Mouse (Mus musculus): ENCODE results near the gene Ints1.

Gene Ints1

DNA sequence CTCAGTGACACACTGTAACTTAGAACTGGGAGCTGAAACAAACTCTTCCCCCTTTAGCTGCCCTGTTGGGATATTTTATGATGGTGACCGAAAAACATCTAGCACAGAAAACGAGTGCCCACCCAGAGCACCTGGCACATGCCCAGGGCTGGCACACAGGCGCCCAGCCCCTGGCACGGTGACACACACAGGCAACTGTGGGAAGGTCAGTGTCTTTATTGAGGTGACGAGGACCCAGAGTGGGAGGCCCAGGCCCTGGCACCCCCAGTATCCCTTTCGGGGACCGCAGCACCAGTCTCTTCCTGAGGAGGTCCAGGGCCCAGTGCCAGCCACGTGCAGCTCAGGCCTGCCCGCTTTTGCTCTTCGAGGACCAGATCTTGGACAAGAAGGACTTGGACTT, 69.0 kb downstream of the Ints1 start:
- no peak for DNase-seq

DNA sequence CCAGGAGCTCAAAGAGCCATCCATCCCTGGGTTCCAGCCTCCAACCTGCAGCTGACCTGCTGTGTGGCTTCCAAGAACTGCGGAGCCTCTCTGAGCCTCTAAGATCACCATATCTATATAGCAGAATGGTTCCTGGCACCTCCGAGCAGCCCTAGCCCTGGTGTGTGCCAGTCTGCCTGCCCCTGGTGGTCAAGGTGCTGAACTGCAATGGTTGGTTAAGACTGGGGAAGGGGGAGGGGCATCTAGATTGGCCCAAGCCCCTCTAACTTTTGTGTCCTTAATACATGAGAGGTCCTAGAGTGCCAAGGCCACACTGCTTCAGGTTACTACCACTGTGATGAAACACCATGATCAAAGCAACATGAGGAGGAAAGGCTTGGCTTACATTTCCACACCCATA, 72.6 kb downstream of the Ints1 start:
- DNase-seq: peak in 1 of 2 experiments; percentile 42

DNA sequence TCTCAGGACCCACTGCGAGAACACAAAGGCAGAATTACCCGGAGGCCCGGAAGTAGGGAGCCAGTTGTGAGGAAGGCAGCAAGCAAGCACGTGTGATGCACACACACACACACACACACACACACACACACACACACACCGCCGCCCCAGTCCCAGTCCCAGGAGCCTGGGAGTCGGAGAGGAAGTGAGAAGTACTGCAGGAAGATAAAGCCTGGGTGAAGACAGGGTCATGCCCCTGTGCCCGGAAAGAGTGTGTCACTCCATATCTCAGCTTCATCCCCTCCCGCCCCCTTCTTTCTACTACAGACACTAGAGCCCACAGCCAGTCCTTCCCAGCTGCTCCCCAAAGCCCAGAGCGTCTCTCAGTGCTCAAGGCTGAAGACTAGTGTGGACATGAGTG, 73.2 kb downstream of the Ints1 start:
- DNase-seq: no peak
